Mouse (Mus musculus): ENCODE results near the gene Ccnt1. TPM values are rescaled to one million over a fixed set of nuclear protein-coding genes. Genes with fewer than 3 reads are reported as not detected.
A peak's percentile ranks its signal among the peaks of the same experiment; 100 is the strongest.

Ccnt1 gene
- total and polyA plus RNA-seq, 2 experiments = 7.4 to 13.5 TPM

DNA sequence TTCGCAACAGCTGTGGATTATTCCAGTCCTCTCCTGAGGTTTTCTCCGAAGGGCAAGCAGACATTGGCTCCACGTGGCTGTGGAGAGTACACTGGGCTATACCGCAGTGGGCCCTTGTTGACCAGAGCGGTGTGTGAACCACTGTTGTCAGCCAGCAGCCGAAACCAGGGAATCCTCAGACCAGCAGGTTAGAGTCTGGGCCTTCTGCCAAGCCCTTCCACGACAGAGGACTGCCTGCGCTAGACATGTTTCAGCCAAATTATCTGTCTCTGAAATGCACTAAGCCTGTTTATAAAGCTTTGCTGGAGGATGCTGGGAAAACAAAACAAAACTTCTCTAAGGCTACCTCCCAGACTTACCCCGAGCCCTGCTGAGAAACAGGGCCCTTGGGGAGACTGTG, 43.8 kb upstream of the Ccnt1 start:
- Histone ChIP-seq H3K27ac (replicated peaks; ENCODE audit: insufficient read depth, low read depth, low read length) (no peak overlapping the region), H3K9ac (ENCODE audit: low read depth, low read length) (no peak overlapping the region), H3K27me3 (ENCODE audit: control insufficient read depth, insufficient read depth, low read length) (no peaks in the 10 kb centered on the region; the same call in 1 of the 2 replicates), H3K79me2 (ENCODE audit: control insufficient read depth, insufficient read depth, low read length) (no peaks in the 10 kb centered on the region), H3K4me3 (ENCODE audit: insufficient read depth, low read depth, low read length) (no peak overlapping the region), H3K36me3 (ENCODE audit: control insufficient read depth, insufficient read depth, low read length) (no peaks in the 10 kb centered on the region), H3K4me1 (ENCODE audit: control insufficient read depth, insufficient read depth, low read length) (peaks cover 5% of the 10 kb centered on the region; the same call in 1 of the 2 replicates)
- WGBS = 29% methylated on average over 9 of the region's 9 CpGs
- TF ChIP-seq POLR2A (IDR thresholded peaks at IDR 0.05; ENCODE audit: extremely low read depth, insufficient read depth, low read length) (no peak), CTCF (IDR thresholded peaks at IDR 0.05; ENCODE audit: low read depth, low read length) (no peak)
- DNase-seq (ENCODE audit: extremely low read depth, low read depth, low spot score) = peak; percentile 70

GRCm38 (mm10) chr15:98612229-98612628, 41.5 kb upstream of the Ccnt1 start:
- H3K36me3 ChIP-seq (ENCODE audit: control insufficient read depth, insufficient read depth, low read length) = no peaks in the 10 kb centered on the region
- H3K27ac ChIP-seq (replicated peaks; ENCODE audit: insufficient read depth, low read depth, low read length) = no peak overlapping the region
- no peak for DNase-seq (ENCODE audit: extremely low read depth, low read depth, low spot score)
- TF ChIP-seq POLR2A (IDR thresholded peaks at IDR 0.05; ENCODE audit: extremely low read depth, insufficient read depth, low read length) = no peak
- no peak for TF ChIP-seq CTCF (IDR thresholded peaks at IDR 0.05; ENCODE audit: low read depth, low read length)
- no peak overlapping the region for H3K9ac ChIP-seq (ENCODE audit: low read depth, low read length)
- no peak overlapping the region for H3K4me3 ChIP-seq (ENCODE audit: insufficient read depth, low read depth, low read length)
- H3K79me2 ChIP-seq (ENCODE audit: control insufficient read depth, insufficient read depth, low read length) = no peaks in the 10 kb centered on the region; the same call in 1 of the 2 replicates
- H3K27me3 ChIP-seq (ENCODE audit: control insufficient read depth, insufficient read depth, low read length) = no peaks in the 10 kb centered on the region
- 98% methylated on average over 3 of the region's 3 CpGs for WGBS
- H3K4me1 ChIP-seq (ENCODE audit: control insufficient read depth, insufficient read depth, low read length) = peaks cover 7% of the 10 kb centered on the region; the same call in 1 of the 2 replicates

- no peak for TF ChIP-seq CTCF (IDR thresholded peaks at IDR 0.05; ENCODE audit: low read depth, low read length)
- no peak for TF ChIP-seq POLR2A (IDR thresholded peaks at IDR 0.05; ENCODE audit: extremely low read depth, insufficient read depth, low read length)
- no peaks in the 10 kb centered on the region; the same call in 1 of the 2 replicates for H3K79me2 ChIP-seq (ENCODE audit: control insufficient read depth, insufficient read depth, low read length)
- no peaks in the 10 kb centered on the region for H3K36me3 ChIP-seq (ENCODE audit: control insufficient read depth, insufficient read depth, low read length)
- H3K27me3 ChIP-seq (ENCODE audit: control insufficient read depth, insufficient read depth, low read length) = no peaks in the 10 kb centered on the region
- peak overlapping the region; percentile 87 for H3K4me3 ChIP-seq (ENCODE audit: insufficient read depth, low read depth, low read length)
- 14% methylated on average over 12 of the region's 12 CpGs for WGBS
- peaks cover 5% of the 10 kb centered on the region; the same call in 1 of the 2 replicates for H3K4me1 ChIP-seq (ENCODE audit: control insufficient read depth, insufficient read depth, low read length)
- peak overlapping the region; percentile 44 for H3K27ac ChIP-seq (replicated peaks; ENCODE audit: insufficient read depth, low read depth, low read length)
- DNase-seq (ENCODE audit: extremely low read depth, low read depth, low spot score) = peak; percentile 80
- H3K9ac ChIP-seq (ENCODE audit: low read depth, low read length) = peak overlapping the region; percentile 76
These were observed 39.5 kb upstream of the Ccnt1 start for GRCm38 (mm10) chr15:98610131-98610633.

DNA sequence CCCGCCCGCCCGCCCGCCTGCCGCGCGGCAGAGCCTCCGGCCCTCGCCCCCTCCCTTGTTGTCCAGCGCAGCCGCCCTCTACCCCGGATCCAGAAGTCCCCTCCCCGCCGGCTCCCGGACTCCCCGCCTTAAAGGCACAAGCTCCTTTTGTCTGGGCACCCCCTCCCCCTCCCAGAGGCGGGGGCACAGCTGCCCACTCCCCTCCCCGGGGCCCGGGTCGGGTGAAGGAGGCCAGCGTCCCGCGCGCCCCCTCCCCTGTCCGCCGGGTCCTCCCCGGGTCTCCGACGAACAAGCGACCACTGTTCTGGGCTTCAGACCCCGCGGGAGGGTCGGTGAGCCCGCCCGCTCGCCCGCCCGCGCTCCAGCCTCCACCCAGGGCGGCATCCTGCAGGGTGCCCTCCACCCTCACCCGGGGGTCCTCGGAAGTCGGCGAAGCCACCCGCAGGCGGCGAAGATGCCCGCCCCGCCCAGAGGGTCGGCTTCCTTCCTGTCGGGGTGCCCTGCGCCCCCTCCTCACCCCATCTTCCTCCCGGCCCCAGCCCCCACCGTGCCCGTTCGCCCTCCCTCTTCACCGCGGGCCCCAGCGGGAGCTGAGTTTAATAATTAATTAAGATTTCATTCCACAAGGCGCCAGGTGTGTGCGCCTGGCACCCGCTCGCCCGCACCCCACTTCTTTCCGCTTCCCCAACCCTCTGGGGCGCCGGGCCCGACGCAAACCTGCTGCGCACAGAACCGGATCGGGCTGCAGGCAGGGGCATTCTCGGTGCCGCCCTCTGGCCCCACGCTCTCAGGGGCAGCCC, 38.8 kb upstream of the Ccnt1 start, which contains the start of gene Adcy6:
Adcy6 (minus strand) TSS at position 746 of the 800 bp plus-strand sequence.
- peak within 1 kb of the TSS; percentile 76 for H3K9ac ChIP-seq (ENCODE audit: low read depth, low read length)
- H3K27ac ChIP-seq (replicated peaks; ENCODE audit: insufficient read depth, low read depth, low read length) = peak within 1 kb of the TSS; percentile 75
- H3K79me2 ChIP-seq (ENCODE audit: control insufficient read depth, insufficient read depth, low read length) = no peaks in the 10 kb centered on the region; the same call in 1 of the 2 replicates
- no peaks in the 10 kb centered on the region for H3K27me3 ChIP-seq (ENCODE audit: control insufficient read depth, insufficient read depth, low read length)
- peak within 1 kb of the TSS; percentile 87 for H3K4me3 ChIP-seq (ENCODE audit: insufficient read depth, low read depth, low read length)
- H3K4me1 ChIP-seq (ENCODE audit: control insufficient read depth, insufficient read depth, low read length) = peaks cover 5% of the 10 kb centered on the region; the same call in 1 of the 2 replicates
- TF ChIP-seq CTCF (IDR thresholded peaks at IDR 0.05; ENCODE audit: low read depth, low read length) = no peak
- 0 out of 2 replicates have a peak, but pooled peaks have one; percentile 6 for TF ChIP-seq POLR2A (IDR thresholded peaks at IDR 0.05; ENCODE audit: extremely low read depth, insufficient read depth, low read length)
- DNase-seq (ENCODE audit: extremely low read depth, low read depth, low spot score) = peak; percentile 63
- WGBS = 2% methylated on average over 70 of the region's 75 CpGs
- H3K36me3 ChIP-seq (ENCODE audit: control insufficient read depth, insufficient read depth, low read length) = no peaks in the 10 kb centered on the region

DNA sequence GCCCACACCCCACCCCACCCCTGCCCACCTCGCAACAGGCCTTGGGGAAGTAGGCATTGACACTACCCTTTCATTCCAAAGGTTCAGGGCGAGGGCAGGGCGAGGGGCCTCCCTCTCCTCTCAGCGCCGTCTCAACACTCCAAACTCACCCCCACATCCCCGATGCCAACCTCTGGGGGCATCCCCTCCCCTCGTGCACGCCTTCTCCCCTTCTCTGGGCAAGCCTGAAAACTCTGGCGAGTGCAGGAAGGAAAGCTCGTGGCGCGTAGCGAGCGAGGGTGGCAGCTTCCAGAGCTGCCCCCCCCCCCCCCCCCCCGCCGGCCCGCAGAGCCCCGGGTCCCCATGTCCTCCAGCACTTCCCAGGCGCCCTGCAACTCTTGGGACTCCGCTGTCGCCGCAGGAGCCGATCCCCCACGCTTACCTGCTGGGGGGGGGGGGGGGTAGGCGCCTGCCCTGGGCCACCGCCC, 38.1 kb upstream of the Ccnt1 start:
- H3K27ac ChIP-seq (replicated peaks; ENCODE audit: insufficient read depth, low read depth, low read length) = no peak overlapping the region; the same call in 1 of the 2 replicates
- H3K4me3 ChIP-seq (ENCODE audit: insufficient read depth, low read depth, low read length) = peak overlapping the region; percentile 87
- peaks cover 5% of the 10 kb centered on the region; the same call in 1 of the 2 replicates for H3K4me1 ChIP-seq (ENCODE audit: control insufficient read depth, insufficient read depth, low read length)
- H3K79me2 ChIP-seq (ENCODE audit: control insufficient read depth, insufficient read depth, low read length) = peaks cover 5% of the 10 kb centered on the region; the same call in 1 of the 2 replicates
- H3K27me3 ChIP-seq (ENCODE audit: control insufficient read depth, insufficient read depth, low read length) = no peaks in the 10 kb centered on the region
- 4% methylated on average over 10 of the region's 26 CpGs for WGBS
- no peaks in the 10 kb centered on the region for H3K36me3 ChIP-seq (ENCODE audit: control insufficient read depth, insufficient read depth, low read length)
- TF ChIP-seq POLR2A (IDR thresholded peaks at IDR 0.05; ENCODE audit: extremely low read depth, insufficient read depth, low read length) = no peak
- no peak for TF ChIP-seq CTCF (IDR thresholded peaks at IDR 0.05; ENCODE audit: low read depth, low read length)
- DNase-seq (ENCODE audit: extremely low read depth, low read depth, low spot score) = no peak
- peak overlapping the region; percentile 76 for H3K9ac ChIP-seq (ENCODE audit: low read depth, low read length)
